Mouse (Mus musculus): Measurements from ENCODE around the gene Rufy3.

The Rufy3 gene

DNA sequence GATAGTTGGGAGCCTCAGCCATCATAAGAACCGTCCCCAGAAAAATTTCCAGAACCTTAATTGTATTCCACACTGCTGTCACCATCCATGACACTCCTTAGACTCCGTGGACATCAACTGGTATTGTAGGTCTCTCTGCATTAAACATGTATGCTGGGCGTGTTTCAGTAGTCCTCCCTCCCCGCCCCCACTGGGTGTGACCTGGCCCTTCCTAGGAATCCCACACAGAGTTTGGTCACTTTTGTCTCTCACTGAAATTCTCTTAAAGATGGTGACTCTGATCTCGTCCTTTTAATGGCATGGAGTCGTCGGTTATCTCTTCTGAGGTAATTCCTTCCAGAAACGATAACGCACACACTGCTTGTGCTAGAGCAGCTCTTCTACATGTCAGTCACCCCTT lies 118.9 kb downstream of the Rufy3 start:
- in situ Hi-C loops (cut with MboI, MseI): loop anchor here (5.0 to 10.0 kb wide), 2 partner anchors 79 to 1001 kb away; partner anchors contain the start of gene Dck (in 1 of the 2)

DNA sequence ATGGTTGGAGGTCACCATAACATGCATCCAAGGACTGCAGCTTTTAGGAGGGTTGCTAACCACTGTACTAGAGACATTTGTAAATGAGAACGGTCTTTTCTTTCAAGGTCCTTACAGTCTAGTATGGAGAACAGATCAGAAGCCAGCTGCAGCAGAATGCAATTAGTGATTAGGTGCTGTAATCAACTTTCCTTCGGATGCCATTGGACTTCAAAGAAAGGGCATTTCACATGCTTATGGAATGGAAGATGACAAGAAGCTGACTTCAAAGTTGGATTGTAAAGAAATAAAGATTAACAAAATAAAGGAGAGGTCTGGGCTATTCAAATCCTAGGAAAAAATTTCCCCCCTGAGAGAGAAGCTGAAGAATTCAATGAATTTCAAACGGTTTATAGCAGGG lies 119.4 kb downstream of the Rufy3 start:
- in situ Hi-C loops (cut with MboI, MseI): loop anchor here (5.0 to 10.0 kb wide), 2 partner anchors 78 to 1001 kb away; partner anchors contain the start of gene Dck (in 1 of the 2)

DNA sequence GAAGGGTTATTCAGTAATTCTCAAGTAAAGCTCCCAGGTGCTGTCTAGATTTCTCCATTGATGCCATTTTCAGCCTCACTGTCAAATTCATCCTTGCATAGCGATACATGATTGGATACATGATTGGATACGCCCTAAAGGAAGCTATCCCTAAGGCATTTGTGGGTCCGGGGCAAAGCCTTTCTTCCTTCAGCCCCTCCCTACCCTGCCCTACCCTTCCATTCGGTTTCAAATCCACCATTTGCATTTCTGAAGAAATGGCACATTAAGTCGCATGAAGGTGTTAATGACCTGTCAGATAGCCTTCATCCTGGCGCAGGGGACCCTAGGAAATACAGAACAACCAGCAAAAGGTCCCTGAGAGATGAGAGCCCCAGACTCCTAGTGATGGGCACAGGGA lies 120.5 kb downstream of the Rufy3 start:
- in situ Hi-C loops (cut with MboI, MseI): loop anchor here in 1 of 2 experiments (10.0 kb wide), 1 partner anchor 999 kb away; no protein-coding TSS in a partner anchor

DNA sequence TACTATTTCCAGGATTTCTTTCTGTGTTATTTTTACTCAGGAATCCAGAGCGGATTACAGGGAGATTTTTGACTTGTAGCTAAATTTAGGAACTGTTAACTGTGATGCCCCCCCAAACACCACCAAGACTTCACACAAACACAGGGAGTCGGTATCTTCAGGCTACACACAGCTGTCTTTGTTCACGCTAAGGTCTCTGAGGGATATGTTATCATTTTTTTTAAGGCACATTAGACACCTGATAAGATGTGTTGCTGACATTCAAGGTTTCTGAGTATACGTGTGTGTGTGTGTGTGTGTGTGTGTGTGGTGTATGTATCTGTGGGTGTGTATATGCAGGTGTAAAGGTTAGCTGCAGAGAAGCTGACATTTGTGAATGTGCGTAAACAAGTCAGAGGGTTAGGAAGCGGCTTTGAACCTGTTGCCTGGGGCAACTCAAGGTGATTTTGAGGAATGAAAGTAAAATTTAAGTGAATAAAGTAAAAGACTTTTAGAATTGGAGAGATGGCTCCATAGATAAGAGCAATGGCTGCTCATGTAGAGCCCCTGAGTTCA lies 121.0 kb downstream of the Rufy3 start:
- in situ Hi-C loops (cut with MboI, MseI): loop anchor here in 1 of 2 experiments (10.0 kb wide), 1 partner anchor 999 kb away; no protein-coding TSS in a partner anchor

DNA sequence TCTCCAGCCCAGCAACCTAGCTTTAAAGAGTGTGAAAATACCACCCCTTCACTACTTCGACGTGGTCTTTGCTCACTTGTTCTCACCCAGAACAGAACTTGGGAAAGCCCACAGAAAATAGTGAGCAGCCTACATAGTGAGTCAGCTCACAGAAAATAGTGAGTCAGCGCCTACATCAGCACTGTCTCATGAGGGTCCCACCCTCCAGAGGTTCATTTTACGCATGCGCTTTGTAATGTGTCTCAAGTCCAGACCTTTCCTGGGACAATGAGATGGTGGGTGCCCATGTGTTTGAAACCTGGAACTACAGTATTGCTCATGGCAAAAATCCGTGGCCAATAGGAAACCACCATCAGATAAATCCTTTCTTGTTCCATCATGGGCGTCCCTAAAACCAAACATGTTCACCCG lies 123.2 kb downstream of the Rufy3 start:
- in situ Hi-C loops (cut with MboI, MseI): loop anchor here in 1 of 2 experiments (10.0 kb wide), 1 partner anchor 997 kb away; no protein-coding TSS in a partner anchor

DNA sequence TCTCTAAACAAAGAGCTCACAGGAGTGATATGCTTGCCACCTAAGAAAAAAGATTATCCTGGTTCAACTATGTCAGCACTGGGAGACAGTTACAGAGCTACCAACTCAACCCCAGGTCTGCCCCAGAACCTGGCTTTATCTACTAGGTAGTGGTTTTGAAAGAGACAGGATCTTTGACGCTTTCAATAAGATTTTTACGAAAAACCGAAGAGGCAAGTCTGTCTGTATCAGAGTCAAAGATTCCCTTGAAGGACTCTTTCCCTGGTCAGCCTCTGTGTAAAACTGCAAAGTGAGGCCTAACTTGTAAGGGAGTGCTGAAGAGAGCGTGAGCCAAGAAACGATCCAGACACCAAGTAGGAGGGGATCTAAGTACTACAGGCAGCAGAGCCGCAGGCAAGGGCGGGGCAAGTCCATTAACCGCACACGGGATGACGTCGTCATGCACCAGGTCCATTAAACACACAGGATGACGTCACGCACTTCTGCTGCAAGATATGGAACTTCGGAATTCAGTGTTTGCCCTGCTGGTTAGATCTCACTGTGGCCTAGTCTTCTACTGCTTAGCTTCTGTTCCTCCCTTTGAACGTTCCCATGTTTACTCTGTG lies 123.8 kb downstream of the Rufy3 start:
- in situ Hi-C loops (cut with MboI, MseI): loop anchor here in 1 of 2 experiments (10.0 kb wide), 1 partner anchor 996 kb away; no protein-coding TSS in a partner anchor

DNA sequence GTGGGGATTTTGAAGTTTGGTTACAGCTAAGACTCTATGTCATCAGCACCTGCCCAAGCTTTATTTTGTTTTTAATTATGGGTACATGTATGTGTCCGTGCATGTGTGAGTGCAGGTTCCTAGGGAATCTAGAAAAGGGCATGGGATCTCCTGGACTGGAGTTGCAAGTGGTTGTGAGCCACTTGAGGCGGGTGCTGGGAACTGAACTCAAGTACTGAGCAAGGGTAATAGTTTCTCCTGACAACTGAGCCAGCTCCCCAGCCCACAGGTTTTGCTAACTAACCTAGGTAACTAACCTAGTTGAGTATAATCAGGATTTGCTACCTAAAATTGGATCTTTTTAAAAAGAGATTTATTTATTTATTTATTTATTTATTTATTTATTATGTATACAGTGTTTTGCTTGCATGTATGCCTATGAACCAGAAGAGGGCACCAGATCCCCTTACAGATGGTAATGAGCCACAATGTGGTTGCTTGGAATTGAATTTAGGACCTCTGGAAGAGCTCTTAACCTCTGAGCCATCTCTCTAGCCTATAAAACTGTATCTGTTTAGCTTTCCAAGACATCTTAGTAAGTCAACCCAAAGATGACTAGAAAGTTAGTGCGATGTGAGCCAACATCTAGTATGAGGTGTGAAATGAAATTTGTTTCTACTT lies 124.6 kb downstream of the Rufy3 start:
- in situ Hi-C loops (cut with MboI, MseI): loop anchor here in 1 of 2 experiments (10.0 kb wide), 1 partner anchor 995 kb away; no protein-coding TSS in a partner anchor

DNA sequence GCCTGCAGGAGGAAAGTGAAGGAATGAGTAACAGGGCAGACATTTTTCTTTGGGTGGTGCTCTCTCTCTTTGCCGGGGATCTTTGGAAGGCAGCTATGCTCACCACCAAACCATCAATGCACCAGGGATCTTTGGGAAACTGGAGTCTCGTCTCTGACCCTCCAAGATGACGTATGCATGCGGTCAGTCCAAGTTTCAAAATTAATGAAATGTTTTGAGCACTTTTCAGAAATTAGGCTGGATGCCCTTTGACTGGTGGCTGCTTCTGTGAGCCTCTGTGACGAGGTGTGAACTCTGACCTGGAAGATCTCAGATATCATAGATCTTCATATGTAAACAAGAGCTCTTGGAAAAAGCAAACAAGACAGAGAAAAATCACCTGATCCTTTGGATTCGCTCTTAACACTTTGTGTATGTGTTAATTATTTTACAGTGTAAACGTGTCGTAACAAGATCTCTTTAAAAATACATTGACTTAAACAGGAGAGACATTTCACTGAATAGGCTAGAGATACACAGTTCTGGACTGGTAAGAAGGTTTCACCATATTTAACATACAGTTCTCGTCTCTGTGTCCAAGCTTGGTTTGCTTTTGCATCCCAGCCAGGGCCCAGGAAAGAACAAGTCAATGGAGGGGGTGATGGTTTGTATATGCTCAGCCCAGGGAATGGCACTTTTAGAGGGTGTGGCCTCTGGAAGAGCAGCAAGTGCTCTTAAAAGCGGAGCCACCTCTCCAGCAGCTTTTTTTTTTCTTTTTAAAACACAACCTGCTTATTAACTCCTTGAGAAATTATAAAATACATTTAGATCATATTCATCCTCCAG lies 126.1 kb downstream of the Rufy3 start:
- in situ Hi-C loops (cut with MboI, MseI): no loop called here

DNA sequence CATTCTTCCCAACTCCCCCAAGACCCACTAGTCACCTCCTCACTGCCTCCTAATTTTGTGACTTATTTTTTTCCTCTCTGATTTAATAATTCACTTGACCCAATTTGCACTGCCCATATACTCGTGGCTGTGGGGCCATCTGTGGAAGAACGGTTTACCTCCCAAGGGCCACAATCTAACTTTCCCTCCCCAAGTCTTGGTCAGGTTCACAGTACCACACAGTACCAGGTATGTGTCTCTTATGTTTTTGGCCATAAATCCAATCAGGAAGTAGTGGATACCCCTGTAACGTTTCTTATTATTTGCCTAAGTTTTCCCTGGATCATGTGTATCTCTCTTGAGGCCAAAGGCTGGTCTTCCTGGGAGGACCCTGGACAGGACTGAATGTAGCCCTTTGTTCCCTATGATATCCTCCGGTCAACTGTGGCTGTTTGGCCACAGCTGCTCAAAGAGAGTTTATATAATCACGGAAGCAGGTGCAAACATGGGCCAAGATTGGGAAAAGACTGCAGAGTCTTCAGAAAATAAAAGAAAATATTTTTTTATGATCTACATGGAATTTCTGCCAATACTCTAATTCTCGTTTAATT lies 126.8 kb downstream of the Rufy3 start:
- in situ Hi-C loops (cut with MboI, MseI): no loop called here

DNA sequence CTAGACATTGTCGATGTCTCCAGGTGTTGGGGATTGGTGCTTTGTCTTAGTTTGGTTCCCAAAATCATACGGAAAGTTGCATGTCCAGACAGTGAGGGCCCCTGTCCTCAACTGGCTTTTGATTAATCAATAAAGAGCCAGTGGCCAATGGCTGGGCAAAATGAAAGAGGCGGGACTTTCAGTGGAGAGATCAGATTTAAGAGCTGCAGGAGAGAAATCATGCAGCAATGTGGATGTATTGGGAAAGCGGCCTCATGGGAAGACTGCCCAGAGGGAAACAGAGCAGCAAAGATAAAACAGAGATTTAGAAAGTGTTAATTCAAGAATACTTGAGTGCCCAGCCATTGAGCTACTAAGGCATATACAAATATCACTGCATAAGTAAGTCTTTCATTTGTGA lies 127.7 kb downstream of the Rufy3 start:
- in situ Hi-C loops (cut with MboI, MseI): no loop called here

DNA sequence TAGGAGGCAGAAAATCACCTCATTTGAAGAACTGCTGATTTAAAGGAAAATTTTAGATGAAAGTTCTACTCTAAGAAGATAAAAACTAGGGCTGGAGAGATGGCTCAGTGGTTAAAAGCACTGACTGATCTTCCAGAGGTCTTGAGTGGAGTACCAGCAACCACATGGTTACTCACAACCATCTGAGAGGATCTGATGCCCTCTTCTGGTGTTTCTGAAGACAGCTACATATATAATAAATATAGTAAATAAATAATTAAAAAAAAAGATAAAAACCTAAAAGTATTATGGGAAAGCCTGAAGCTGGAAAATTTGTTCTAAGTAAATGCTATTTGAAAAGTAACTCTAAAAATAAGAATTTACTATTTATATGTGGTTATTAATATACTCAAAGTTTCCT lies 128.2 kb downstream of the Rufy3 start:
- in situ Hi-C loops (cut with MboI, MseI): no loop called here

DNA sequence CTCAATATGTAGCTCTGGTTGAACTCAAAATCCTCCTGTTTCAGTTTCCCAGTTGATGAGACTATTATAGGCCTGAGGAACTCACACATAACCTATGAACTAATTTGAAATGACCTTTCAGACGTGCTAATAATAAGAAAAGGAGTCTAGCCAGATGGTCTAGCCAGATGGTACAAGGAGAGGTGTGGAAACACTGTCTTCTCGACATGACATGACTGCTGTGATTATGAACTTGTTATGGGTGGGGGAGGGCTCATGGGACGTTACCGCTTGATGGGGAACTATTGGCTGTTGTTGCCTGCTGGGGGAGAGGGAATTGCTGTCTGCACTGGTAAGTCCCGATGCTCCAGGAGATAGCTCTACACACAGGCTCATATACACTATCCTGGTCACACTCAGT lies 132.5 kb downstream of the Rufy3 start:
- in situ Hi-C loops (cut with MboI, MseI): no loop called here

DNA sequence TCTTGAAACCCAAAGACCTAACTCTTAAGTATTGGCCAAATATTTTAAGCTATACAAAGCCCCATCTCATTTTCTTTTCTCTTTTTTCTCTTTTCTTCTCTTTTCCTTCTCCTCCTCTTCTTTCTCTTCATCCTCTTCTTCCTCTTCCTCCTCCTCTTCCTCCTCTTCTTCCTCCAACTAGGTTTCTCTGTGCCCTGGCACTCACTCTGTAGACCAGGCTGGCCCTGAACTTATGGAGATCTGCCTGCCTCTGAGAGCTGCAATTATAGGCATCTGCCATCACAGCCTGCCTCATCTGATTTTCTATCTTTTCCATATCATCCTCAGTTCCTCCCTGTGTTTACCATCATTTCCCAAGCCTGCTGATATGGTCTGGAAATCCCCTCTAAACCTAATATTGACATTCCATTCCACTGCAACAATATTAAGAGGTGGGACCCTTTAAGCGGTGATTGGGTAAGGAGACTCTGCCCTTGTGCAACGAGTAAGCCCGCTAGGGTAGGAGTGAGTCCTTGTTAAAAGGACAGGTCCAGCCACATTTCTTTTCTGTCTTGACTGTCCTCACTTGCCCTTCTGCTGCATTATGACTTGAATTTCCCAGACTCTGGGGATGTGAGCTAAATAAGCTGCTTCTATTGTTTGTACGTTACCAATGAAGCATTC lies 134.5 kb downstream of the Rufy3 start:
- in situ Hi-C loops (cut with MboI, MseI): no loop called here
